Mouse (Mus musculus) retina, adult 2 months (tissue): ENCODE measurements around the gene Zfp706.
"Not testable (repeated sequence)": the region's sequence is repeated elsewhere in the genome, so short reads cannot be mapped to it uniquely, and the experiment has no call there.

Experiments used
- DNase-seq: peaks from one replicate; pipeline ENCODE4 v3.0.0-alpha.2; 2012; ENCODE audit warnings: low read depth, low spot score

Zfp706 gene

DNA sequence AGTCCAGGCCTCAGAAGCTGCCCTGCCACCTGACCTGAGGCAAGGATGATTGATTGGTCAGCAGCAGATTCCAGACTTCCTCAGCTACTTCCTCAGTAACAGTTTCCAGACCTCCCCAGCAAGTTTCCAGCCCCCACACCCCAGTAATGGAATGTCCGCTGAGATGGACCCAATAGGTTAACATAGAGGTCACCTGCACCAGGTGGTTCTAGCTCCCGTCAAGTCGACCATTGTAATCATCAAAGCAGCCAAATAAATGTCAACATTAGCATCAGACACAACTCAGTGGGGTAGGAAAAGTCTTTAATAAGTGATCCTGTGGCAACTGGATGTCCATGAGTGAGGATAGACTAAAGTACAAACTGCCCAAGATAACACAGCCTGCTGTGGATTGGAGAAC is 3.7 kb upstream of the Zfp706 start:
- no peak for DNase-seq

DNA sequence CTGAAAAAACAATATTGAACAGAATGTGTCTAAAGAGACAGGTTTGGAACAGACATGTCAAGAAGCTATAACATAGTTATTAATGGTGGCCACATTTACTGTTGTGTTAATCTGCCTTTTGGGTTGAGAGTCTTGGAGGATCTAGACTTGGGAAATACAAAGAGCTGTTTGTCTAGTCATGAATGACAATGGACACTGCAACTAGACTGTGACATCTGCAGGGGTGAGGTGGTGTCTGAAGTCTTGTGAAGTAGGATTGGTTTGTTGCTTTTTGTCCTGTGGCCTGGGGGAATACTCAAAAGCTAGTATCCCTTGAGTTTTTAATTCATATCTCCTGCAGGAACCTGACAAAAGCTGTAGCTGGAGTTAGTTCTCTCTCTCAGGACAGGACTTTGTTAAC is 973 bp upstream of the Zfp706 start:
- DNase-seq, result no peak

DNA sequence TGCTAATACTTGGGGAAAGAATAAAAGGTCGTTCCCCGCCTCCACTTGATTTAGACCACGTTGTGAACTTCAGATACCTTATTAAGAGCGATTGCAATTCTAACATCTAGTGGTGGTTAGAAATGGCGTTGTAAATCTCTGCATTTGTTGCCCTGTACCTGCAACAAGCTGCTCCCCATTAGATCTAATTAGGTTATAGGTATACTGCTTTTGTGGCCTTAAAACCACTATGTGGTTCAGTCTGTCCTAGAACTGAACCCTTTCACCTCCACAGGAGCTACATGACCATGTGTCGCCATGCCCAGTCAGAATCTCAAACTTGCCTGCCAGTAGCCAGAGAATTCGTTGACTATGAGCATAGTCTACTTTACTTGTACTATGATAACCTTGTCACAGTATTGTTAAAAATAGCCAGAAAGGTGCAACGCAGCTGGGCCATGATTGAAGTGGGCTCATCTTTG is 416 bp upstream of the Zfp706 start:
- DNase-seq, result no peak

DNA sequence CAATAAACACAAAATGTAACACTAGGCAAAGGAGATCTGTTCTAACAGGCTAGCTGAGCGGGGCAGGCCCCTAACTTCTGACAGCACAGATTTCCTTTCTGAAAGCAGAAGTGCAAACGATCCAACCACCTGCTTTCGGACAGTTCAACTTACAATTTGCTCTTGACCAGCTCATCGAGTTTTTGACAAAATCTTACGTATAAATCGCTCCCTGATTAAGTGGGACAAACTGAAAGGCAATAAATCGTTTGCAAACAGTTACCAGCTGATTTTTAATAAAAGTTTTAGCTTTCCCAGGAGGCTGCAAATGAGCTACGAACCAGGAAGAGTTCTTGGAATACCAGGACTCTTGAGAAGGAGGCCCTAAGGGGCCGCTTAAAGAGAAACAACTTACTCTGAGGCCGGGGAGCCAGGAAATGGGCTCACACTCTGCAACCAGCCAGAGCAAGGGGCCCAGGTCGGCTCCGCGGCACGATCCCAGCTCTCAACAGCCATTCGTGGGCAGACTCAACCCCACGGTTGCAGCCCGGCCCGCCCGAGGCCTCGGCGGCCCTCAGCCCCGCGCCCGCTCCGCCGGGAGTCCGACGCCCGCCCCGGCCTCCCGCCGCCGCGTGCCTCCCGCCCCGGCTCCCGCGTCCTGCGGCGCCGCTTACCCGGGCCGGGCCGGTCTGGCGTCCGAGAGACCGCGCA is 953 bp downstream of the Zfp706 start:
- no peak for DNase-seq

DNA sequence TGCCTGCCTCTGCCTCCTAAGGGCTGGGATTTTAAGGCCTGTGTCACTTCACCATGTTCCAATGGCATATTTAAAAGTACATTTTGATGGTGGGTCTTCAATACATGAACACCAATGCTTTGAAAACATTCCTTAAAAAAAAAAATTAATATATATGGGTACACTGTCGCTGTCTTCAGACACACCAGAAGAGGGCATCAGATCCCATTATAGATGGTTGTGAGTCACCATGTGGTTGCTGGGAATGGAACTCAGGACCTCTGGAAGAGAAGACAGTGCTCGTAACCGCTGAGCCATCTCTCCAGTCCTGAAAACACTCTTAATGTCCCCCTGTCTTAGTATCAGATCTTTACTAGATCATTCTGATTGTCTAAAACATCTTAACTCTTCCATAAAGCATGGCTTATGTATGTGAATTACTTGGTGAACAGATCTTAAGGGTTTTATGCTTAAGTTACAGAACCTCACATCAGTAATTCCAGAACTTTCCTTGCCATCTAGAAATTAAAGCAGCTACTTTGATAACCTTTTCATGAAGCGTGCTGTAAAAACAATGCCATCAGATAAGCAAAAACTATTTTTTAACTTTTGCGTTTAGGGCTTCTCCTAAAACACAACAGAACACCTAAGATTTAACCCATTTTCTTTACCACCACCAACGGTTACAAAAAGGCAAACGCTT is 1.6 kb downstream of the Zfp706 start:
- DNase-seq, result no peak

DNA sequence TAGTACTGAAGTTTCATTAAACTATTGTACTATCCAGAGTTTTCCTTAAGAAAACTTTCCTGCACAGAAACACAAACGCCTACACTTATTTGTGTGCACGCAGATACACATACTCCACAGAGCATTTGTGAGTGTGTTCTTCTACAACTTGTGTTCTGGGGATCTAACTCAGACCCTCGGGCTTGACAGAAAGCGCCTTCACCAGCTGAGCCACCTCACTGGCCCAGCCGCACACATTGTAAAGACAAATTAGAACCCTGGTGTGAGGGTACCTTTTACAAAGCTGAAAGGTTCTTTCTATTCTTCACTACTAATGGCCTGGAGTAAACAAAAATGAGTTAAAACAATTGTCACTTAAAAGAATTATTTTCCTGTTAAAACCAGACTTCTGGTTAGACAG is 2.7 kb downstream of the Zfp706 start:
- no peak for DNase-seq

DNA sequence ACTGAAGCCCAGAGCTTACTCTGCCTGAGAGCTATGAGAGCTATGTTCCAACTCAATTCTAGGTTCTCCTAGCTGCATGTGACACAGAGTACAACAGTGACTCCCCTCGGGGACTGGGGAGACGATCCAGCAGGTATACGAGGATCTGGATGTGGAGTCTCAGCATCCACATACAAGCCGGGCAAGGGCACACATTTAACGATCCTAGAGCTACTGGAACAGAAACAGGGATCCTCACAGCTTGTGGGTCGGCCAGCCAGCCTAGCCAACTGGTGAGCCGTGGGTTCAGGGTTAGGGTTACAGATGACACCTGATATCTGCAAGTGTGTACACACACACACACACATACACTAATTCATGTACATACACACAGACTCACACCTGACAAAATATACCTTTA is 5.3 kb downstream of the Zfp706 start:
- no peak for DNase-seq

DNA sequence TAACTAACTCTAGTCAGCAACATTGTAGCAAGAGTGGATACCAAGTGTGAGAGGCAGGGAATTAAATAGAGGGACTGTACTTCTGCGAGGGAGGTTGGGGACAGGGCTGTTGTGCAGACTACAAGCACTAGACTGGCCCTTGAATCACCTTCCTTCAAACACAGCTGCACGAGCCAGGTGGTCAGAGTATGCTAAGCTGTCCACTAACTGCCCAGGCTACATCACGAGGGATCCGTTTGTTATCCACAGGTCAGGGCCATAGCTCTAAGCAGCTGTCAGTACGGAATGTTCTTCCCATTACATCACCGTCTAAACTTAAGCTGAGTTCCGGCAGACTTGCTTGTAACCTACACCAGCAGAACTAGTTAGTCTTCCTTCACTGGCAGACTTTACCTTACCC is 8.0 kb downstream of the Zfp706 start:
- not testable (repeated sequence) for DNase-seq

DNA sequence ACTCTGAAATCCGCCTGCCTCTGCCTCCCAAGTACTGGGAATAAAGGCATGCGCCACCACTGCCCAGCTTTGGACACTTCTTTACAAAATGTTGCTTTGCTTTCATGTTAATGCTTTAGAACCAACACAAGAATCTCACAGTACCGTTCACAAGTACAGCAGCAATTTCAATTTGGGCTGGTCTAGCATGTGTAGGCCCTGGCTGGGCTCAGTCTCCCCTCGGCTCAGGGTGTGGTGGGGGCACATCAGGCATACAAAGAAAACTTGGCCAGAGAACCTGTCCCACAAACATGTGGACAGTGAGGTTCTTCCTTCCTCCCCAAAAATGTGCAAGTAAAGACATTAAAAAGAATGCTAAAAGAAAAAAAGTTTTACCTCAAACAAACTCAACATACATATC is 12.4 kb downstream of the Zfp706 start:
- DNase-seq, result no peak

DNA sequence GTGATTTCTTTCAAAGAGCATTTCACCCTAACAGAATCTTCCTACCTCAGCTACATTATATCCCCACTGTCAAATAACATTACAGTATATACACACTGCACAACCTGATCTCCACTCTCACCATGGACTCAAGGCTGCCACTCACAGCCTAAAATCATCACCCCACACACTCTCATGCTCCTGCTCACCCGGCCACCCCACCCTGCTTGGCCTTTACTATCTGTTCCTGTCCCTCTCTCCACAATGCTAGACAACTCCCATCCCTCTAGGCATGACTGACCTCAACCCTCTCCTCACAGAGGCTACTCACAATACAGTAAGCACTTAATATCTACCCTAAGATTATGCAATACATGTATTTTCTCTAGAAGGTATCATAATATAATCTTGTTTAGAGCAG is 12.9 kb downstream of the Zfp706 start:
- no peak for DNase-seq

DNA sequence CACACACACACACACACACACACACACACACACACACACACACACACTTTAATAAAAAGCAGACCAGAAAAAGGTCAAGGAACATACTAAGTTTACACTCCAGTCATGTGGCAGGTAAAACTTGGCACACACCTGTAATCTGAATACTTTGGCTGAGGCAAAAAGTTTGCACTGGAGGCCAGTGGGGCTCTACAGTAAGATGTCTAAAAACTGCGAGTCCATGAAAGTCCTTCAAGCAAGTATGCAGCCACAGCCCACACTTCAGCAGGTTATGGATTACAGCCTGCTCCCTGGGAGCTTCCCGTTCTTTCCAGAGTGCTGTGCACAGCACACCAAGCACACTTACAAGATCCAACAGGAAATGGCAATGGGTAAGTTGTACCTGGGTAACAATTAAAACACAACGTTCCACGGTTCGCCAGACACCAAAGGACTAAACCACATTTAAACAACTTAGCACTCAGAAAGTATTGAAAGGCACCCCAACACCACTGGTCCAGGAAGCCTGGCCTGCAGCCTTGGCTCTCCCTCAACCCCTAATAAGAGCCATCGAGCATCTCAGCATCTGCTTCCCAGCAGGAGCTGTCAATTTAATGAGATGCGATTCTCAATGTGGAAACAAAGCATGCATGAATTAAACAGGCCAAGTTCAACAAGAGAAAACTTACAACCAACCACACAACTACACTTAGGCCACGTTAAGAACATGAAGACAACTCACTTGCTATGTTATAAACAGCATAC is 14.0 kb downstream of the Zfp706 start:
- no peak for DNase-seq

DNA sequence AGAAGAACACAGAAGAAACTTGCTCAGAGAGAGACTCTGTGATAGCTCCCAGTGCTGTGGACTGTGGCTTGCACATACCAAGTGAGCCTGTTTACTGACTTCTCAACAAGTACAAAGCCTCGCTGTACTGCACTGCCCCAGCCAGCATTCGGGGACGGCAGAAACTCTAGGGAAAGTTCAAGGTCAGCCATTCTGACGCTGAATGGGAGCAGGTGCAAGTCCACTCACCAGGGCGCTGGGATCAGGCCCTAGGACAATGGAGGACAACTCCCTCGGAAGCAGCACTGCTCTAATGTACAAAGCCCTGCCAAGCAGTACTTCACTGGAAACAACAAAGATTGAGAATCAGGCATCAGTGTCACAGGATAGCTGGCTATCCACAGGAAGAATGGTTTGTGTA is 16.2 kb downstream of the Zfp706 start:
- no peak for DNase-seq

DNA sequence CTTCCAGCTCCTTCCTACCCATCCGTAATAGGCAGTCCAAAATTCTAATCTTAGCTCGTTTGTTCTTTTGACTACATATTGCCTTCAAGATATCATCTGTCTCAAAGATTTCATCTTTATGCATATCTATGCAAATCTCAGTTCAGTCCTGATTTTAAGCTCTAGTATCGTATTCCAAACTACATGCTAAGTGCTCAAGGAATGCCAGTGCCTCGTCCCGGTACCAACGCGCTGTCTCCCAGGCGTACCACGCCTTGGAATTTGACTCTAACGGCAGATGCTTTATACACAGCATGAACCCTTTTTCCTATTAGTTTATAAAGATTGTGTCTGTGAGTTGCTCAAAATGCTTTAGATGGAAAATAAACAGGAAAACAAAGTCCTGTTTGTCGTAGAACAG is 17.7 kb downstream of the Zfp706 start:
- DNase-seq, result no peak

DNA sequence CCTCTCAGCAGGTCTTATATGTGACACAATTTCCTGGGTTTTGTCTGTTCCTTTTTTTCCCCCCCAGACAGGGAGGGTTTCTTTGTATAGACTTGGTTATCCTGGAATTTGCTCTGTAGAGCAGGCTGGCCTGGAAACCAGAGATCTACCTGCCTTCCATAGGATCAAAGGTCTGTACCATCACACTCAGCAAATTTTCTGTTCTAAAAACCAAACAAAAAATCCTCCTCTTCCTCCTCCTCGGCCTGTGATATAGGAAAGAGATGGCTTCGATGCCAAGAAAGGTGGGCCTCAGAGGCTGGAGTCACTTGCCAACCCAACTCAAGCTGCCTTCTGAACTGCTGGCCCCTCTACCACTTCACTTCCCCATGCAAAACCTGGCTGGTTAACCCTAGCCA is 18.9 kb downstream of the Zfp706 start:
- no peak for DNase-seq

DNA sequence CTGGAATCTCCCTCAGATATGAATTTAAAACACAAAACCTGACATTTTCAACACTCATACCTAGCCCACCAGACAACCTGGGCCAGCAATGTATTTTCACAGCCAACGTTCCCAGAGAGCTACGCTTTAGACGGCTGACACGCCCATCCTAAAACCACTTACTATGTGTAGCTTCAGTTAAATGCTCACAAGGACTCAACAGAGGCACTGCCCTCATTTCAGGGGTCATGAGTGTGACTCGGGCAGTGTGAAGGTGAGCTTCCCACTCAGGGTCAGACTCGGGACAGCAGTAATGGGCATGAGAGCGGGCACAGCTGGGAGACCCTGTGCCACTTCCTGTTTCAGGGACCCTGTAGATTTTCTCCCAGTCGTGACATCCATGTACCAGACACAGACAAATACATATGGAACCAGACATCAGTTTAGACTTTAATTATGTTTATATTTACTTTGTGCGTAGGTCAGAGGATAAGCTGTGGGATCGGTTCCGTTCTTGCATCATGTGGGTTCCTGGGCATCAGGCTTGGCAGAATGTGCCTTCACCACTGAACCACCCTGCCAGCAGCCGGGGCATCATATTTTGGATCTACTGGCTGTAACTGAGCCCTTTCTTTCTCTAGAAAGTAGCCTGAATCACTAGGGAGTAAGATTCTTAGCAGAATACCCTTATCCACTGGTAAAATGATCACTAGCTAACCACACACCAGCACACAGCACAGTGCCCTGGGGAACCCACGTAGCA is 19.4 kb downstream of the Zfp706 start:
- DNase-seq, result no peak

DNA sequence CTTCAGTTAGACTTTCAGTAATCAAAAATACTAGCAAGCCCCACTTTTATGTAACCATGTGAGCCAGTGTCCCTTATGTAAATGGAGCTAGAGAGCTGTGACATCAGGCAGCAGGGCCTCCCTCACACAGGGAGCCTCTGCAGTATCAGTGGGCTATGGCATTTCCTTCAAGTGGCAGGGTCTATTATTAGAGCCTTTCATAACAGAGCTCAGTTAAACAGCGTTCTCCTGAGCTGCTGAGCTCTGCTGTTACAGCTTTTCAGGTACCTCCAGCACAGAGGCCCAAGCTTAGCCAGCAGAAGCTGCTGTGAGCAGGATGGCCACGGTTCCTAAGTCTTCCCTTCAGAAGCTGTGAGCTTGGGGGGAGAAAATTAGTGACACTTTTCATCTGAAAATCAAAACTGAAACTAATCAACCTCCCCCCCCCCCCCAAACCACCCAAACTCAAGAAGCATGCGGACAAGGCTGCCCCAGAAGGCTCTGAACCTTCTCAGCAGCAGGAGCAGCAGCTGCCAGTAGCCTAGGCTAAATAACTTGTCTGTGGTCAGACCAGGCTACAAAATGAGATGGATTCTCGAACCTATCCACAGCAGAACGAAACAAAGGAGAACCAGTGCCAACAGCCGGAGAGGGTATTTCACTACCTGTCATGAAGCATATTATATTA is 20.2 kb downstream of the Zfp706 start:
- no peak for DNase-seq

DNA sequence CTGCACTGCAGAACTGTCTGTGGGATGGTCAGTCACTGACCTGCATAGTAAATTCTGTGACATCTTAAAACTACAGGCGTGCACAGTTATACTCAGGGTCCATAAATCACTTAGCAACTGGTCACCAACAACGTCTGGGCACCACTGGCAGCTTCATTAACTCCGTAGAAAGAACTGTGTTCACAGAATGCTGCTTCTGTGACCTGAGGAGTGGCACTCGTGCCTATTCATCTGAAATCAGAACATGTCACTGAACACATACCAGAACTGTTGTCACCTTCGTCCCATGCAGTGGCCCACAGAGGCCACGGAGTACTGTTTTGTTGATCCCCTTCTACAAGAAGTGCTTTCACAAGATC is 22.0 kb downstream of the Zfp706 start:
- no peak for DNase-seq

DNA sequence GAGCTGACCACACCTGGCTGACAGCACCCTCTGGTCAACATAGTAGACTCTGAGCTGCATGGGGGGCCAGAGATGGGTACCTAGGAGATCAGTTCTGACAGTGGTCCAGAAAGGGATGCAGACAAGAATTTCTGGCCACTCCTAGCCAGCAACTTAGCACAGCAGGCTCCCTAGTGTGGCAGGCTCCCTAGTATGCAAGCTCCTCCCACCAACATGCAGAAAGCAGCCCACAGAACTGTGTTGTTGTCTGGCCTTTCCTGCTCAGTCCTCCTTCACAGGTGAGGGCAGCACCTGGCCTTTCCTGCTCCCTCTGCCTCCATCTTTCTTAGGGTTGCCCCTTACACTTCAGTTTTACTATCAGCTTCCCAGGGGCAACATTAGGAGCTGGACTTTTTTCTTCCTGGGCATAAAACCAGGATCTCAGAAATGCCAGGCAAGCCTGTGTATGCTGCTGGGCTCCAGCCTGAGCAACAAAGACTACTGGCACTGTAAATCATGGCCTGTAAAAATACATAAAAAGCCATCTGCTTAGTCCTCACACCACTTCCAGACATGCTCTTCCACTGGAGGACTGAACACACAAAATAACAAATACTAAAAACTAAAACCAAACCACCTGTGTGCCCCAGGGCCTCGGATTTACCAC is 22.5 kb downstream of the Zfp706 start:
- no peak for DNase-seq

DNA sequence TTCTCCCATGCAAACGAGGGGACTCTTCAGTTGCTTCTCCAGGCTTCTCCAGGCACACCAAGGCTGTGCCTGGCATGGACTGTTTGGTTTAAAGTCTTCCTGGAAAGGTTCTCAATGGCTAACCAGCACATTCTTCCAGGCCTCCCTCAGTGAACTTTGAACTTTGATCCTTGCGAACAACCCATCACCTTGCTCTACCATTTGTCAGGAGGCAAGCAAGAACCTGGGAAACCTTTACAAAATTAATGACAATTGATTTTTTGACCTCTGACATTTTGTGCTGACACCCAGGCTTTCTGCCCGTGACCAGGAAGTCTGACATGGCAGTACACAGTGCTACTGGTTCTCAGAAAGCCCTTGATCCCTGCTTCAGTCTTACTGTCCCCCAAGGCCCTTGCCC is 24.1 kb downstream of the Zfp706 start:
- no peak for DNase-seq

DNA sequence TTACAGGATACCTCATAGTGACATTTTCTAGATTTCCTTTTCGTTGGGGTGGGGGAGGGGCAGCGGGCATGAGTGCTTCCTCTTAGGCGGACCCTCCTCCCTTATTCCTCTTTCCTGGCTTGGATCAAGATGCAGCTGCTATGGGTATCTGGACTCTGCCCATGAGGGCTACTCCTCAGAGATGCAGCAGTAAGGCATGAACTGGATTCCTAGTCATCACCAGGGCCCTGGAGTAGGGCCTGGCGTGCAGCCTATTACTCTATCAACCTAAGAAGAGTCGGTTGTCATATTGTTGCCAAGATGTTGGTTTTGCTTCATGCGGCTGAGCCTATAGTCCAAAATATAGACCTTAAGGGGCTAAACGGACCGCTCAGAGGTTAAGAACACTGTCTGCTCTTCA is 27.3 kb downstream of the Zfp706 start:
- DNase-seq, result no peak

DNA sequence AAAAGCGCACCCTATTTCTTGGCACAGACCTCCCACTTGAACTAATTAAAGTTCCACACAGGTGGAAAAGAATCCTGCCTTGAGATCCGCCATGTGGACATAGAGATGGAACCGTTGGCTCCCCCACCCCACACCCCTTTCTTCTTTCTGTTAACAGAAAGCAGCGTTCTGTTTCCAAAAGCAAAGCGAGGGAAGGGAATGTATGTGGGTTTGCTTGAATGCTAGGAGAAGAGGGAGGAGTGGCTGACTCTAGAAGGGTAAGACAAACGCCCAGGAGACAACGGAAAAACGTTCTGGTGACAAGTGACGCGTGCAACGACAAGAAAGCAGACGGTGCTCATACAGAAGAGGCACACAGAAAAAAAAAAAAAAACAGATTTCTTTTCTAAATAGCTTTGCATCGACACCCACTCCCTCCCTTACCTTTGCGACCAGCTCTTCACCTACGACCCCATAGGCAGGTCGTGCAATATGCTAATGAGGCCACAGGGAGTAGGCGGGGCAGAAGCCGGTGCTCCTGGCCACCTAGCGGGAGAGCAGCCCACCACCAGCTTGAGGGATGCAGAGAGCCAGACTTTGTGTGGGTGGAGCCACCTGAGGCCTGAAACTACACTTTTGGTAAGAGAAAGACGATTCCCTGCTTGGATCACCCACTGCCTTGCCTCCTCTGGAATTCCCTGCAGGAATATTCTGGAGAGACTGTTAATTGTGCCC is 27.9 kb downstream of the Zfp706 start:
- DNase-seq, result no peak
